Mouse (Mus musculus) spleen, adult 2 months (tissue): Measurements from ENCODE around the gene Tlk2.

ENCODE experiments used
- CTCF ChIP-seq: fragments of 200-500 bp; IDR thresholded peaks from 2 replicates; pipeline ENCODE4 v1.5.1; 2011; ENCODE audit warnings: mild to moderate bottlenecking, inconsistent platforms; ENCODE audit not compliant: insufficient read depth, insufficient read length, insufficient replicate concordance; ENCODE audit errors: extremely low read depth
- POLR2A ChIP-seq: fragments of 200-500 bp; IDR thresholded peaks from 2 replicates; pipeline ENCODE4 v1.6.1; 2011; ENCODE audit warnings: low read depth, low read length, inconsistent platforms

DNA sequence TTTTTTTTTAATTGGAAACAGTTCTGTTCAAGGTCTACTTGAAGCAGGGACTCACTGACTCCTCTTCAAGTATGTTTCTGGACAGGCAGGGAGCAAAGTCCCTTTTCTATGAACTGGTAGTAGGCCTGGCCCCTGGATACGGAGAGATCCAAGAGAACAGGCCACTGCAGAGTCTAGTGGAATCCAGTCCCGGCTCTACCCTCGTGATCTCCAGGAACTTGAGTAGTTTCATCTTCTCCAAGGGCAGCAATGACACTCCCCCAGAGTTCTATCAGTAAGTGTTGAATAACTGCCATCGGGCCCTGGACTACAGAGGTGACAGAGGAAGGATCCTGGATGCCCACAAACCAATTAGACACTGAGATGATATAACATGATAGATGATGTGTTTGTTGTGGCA is 22.7 kb upstream of the Tlk2 start:
- no peak for TF ChIP-seq POLR2A
- no peak for TF ChIP-seq CTCF
